Mouse (Mus musculus) limb, embryonic 14.5 days (tissue): ENCODE data around the gene Pitpnm2. TPM values are rescaled to one million over a fixed set of nuclear protein-coding genes. Genes with fewer than 3 reads are reported as not detected.

Experiments
- ATAC-seq: fragments of 200-750 bp; cut with Nextera tagmentation; 2 replicates; pipeline ENCODE4 v1.8.0; 2017; ENCODE audit warnings: low read depth, moderate number of reproducible peaks, moderate TSS enrichment; ENCODE audit not compliant: low FRiP score
- DNase-seq: peaks from one replicate; pipeline ENCODE4 v3.0.0-alpha.2; 2015; ENCODE audit warnings: low spot score
- H3K27ac ChIP-seq: fragments of 300-500 bp; sonication (generic); replicated peaks from 2 replicates; pipeline ENCODE4 v1.5.1; 2014; ENCODE audit warnings: low read depth, mild to moderate bottlenecking, low read length, moderate library complexity, mixed read lengths
- H3K27me3 ChIP-seq: fragments of 300-500 bp; sonication (generic); 2 replicates; pipeline ENCODE4 v1.6.1; 2014; ENCODE audit warnings: low read length, mixed read lengths; ENCODE audit not compliant: control insufficient read depth, insufficient read depth
- H3K36me3 ChIP-seq: fragments of 300-500 bp; sonication (generic); 2 replicates; pipeline ENCODE4 v1.6.1; 2014; ENCODE audit warnings: mild to moderate bottlenecking, low read length, moderate library complexity, mixed read lengths; ENCODE audit not compliant: control insufficient read depth, insufficient read depth
- H3K4me1 ChIP-seq: fragments of 300-500 bp; sonication (generic); 2 replicates; pipeline ENCODE4 v1.6.1; 2014; ENCODE audit warnings: antibody characterized with exemption, low read length, mixed read lengths; ENCODE audit not compliant: control insufficient read depth, insufficient read depth
- H3K4me2 ChIP-seq: fragments of 300-500 bp; sonication (generic); replicated peaks from 2 replicates; pipeline ENCODE4 v1.6.1; 2014; ENCODE audit warnings: low read depth, mild to moderate bottlenecking, low read length, moderate library complexity; ENCODE audit not compliant: severe bottlenecking
- H3K4me3 ChIP-seq: fragments of 300-500 bp; sonication (generic); replicated peaks from 2 replicates; pipeline ENCODE4 v1.5.1; 2014; ENCODE audit warnings: low read length
- H3K9ac ChIP-seq: fragments of 300-500 bp; sonication (generic); 2 replicates; pipeline ENCODE4 v1.6.1; 2014; ENCODE audit warnings: mild to moderate bottlenecking, low read depth, low read length, moderate library complexity; ENCODE audit not compliant: severe bottlenecking
- H3K9me3 ChIP-seq: fragments of 300-500 bp; sonication (generic); 2 replicates; pipeline ENCODE4 v1.6.1; 2016; ENCODE audit warnings: low read length; ENCODE audit not compliant: control insufficient read depth
- POLR2A ChIP-seq: fragments of 200-500 bp; IDR thresholded peaks from 2 replicates; pipeline ENCODE4 v1.8.0; 2012; ENCODE audit warnings: inconsistent platforms, mild to moderate bottlenecking, moderate library complexity, borderline replicate concordance; ENCODE audit not compliant: insufficient read depth, insufficient read length; ENCODE audit errors: extremely low read depth
- WGBS: fragments of 180-500 bp; shearing (Covaris S2); extraction: QIAGEN DNeasy Blood & Tissue Kit; methylation state at CpG from one replicate; pipeline ENCODE4 v1.1.7; 2014; 5-methylcytosine and 5-hydroxymethylcytosine counted together
- polyA plus RNA-seq, 2 experiments: library from polyadenylated mRNA; depleted of rRNA in 1 of 2; stranded (reverse) in 1 of 2; unstranded in 1 of 2; fragments of >200 nt; fragmentation: Nextera tagmentation in 1 of 2; extraction: Ambion mirVana in 1 of 2; gene quantifications; 2 replicates each; pipeline versions ENCODE4 v1.2.1 to v1.2.3; 2012 to 2014

Pitpnm2 gene
- polyA plus RNA-seq, 2 experiments = 8.2 to 37.1 TPM

DNA sequence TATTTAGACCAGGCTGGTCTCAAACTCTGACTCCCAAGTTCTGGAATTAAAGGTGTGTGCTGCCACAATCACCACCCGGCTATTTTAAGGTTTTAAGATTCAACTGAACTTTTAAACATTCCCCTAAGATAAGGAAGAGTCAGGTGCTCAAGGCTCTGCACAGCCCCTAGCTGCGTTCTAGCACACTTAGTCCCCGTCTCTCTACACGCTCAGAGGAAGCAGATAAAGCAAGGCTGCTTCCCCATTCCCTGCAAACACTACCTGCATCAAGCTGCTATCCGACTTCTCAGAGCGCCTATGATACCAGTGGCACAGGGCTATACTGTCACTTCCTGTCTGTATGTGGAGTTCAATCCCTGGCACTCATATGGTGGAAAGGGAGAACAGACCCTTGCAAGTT lies 18.1 kb upstream of the Pitpnm2 start:
- ATAC-seq = no peak
- H3K36me3 ChIP-seq = peaks cover 31% of the 10 kb centered on the region
- H3K9ac ChIP-seq = no peak overlapping the region
- DNase-seq = no peak
- H3K27me3 ChIP-seq = no peaks in the 10 kb centered on the region
- H3K4me2 ChIP-seq = no peak overlapping the region
- no peak for TF ChIP-seq POLR2A
- no peaks in the 10 kb centered on the region for H3K9me3 ChIP-seq
- no peak overlapping the region for H3K27ac ChIP-seq
- no peak overlapping the region for H3K4me3 ChIP-seq
- WGBS = 91% methylated on average over 6 of the region's 6 CpGs
- H3K4me1 ChIP-seq = no peaks in the 10 kb centered on the region

DNA sequence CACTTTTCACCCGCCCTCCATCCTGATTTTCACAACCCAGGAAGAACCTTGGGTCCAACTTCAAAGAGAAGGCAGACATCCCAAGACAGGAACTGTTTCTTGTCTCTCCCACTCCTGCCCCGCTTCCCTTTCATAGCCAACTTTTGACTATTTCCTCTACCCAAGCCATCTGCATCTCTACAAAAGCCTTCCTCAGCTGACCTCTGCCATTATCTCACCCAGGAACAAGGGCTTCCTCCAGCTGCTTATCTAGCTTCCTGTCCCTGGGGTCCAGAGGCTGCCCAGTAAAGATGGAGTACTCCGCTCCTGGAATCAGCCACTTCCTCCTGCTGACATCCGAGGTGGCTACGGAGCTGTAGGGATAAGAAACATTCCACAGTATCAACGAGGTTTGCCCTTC lies 17.3 kb upstream of the Pitpnm2 start:
- WGBS = 86% methylated on average over 6 of the region's 6 CpGs
- H3K36me3 ChIP-seq = peaks cover 39% of the 10 kb centered on the region
- no peaks in the 10 kb centered on the region for H3K4me1 ChIP-seq
- H3K27me3 ChIP-seq = no peaks in the 10 kb centered on the region
- no peak overlapping the region for H3K4me3 ChIP-seq
- H3K4me2 ChIP-seq = no peak overlapping the region
- no peak overlapping the region for H3K27ac ChIP-seq
- H3K9me3 ChIP-seq = no peaks in the 10 kb centered on the region
- no peak for TF ChIP-seq POLR2A
- ATAC-seq = no peak
- H3K9ac ChIP-seq = no peak overlapping the region
- no peak for DNase-seq

DNA sequence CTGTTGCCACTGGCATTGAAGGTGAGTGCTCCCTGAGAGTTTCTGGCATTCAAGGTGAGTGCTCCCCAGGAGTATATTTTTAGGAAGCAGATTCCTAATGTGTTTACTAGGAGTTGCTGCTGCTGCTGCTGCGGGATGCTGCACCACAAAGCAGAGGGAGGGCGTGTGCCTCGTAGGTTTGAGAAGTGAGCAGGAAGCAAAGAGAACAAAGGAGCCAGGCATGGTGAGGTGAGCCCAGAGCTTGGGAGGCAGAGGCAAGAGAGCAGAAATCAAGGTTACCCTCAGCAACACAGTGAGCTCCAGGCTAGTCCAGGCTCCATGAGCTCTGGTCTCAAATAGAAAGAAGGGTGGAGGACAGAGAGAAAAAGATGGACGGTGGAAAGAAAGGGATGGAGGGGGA lies 13.7 kb upstream of the Pitpnm2 start:
- no peaks in the 10 kb centered on the region for H3K27me3 ChIP-seq
- H3K9ac ChIP-seq = no peak overlapping the region
- H3K4me1 ChIP-seq = no peaks in the 10 kb centered on the region
- peaks cover 60% of the 10 kb centered on the region for H3K36me3 ChIP-seq
- H3K9me3 ChIP-seq = no peaks in the 10 kb centered on the region
- WGBS = 80% methylated on average over 4 of the region's 4 CpGs
- DNase-seq = no peak
- TF ChIP-seq POLR2A = no peak
- no peak overlapping the region for H3K4me2 ChIP-seq
- ATAC-seq = no peak
- no peak overlapping the region for H3K27ac ChIP-seq
- no peak overlapping the region for H3K4me3 ChIP-seq

DNA sequence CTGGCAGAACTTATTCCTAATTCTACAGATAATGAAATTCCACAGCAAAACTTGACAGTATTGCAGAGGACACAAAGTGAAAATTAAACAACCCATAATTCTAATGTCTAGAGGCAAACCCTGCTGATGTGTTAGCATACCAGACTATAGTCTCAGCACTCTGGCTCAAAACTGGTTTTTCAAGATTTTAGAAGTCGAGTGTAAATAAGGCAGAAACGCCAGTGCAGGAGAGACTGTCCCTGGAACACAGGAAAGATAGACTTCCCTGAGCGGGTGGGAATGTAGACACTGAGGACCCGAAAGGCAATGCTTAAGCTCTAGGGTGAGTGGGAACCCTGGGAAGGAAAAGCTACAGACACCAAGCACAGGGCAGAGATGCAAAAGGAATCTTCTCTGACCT lies 12.5 kb upstream of the Pitpnm2 start:
- no peak for DNase-seq
- H3K27ac ChIP-seq = no peak overlapping the region
- H3K36me3 ChIP-seq = peaks cover 69% of the 10 kb centered on the region
- H3K4me1 ChIP-seq = no peaks in the 10 kb centered on the region
- no peak for ATAC-seq
- WGBS = 86% methylated on average over 4 of the region's 4 CpGs
- no peak overlapping the region for H3K9ac ChIP-seq
- H3K9me3 ChIP-seq = no peaks in the 10 kb centered on the region
- H3K27me3 ChIP-seq = no peaks in the 10 kb centered on the region
- H3K4me3 ChIP-seq = no peak overlapping the region
- no peak overlapping the region for H3K4me2 ChIP-seq
- TF ChIP-seq POLR2A = no peak

DNA sequence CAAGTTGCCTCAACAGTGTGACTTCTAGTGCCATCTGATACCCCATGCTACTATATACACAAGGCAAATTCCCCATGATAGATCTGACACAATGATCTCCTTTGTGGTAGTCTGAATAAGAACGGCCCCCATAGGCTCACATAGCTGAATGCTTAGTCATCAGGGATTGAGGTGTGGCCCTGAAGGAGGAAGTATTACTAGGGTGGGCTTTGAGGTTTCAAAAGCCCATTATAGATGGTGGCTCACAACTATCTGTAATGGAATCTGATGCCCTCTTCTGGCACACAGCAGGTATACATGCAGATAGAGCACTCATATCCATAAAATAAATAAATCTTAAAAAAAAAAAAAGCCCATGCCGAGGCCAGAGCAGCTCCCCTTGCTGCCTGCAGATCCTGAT lies 9.6 kb upstream of the Pitpnm2 start:
- Histone ChIP-seq H3K36me3 (peaks cover 70% of the 10 kb centered on the region), H3K9me3 (no peaks in the 10 kb centered on the region), H3K9ac (no peak overlapping the region), H3K27me3 (no peaks in the 10 kb centered on the region), H3K27ac (no peak overlapping the region), H3K4me1 (no peaks in the 10 kb centered on the region), H3K4me3 (no peak overlapping the region), H3K4me2 (no peak overlapping the region)
- DNase-seq (no peak), ATAC-seq (no peak)
- WGBS = 64% methylated on average over 2 of the region's 2 CpGs
- TF ChIP-seq POLR2A = no peak

DNA sequence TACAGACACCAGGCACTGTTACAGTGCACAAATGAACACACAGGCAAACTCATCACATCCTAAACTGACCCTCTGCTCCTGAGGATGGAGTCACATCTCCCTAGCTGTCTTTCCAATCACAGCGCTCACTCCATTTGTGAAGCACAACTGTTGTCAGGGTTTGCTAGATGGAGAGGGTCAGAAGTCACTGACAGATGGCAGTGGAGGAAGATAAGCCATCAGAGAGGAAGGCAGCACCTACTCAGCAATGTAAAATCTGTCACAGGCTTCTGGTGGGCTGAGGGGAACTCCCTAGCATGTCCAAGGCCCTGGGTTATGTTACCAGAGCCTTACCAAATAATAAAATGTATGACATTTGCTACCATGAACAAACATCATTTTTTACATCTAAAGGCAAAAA lies 8.5 kb upstream of the Pitpnm2 start:
- no peak for DNase-seq
- peaks cover 72% of the 10 kb centered on the region for H3K36me3 ChIP-seq
- H3K4me3 ChIP-seq = no peak overlapping the region
- H3K9me3 ChIP-seq = no peaks in the 10 kb centered on the region
- WGBS = 100% methylated on average over 1 of the region's 1 CpGs
- no peak overlapping the region for H3K27ac ChIP-seq
- H3K4me1 ChIP-seq = no peaks in the 10 kb centered on the region
- TF ChIP-seq POLR2A = no peak
- no peak for ATAC-seq
- H3K27me3 ChIP-seq = no peaks in the 10 kb centered on the region
- H3K9ac ChIP-seq = no peak overlapping the region
- no peak overlapping the region for H3K4me2 ChIP-seq
